Mouse (Mus musculus) urinary bladder, postnatal 4 days (tissue): Measurements from ENCODE around the gene Tmc4.
A peak's percentile ranks its signal among the peaks of the same experiment; 100 is the strongest.
"Not testable (repeated sequence)": the region's sequence is repeated elsewhere in the genome, so short reads cannot be mapped to it uniquely, and the experiment has no call there.

ENCODE experiments used
- DNase-seq, 2 experiments: peaks; one replicate each; pipeline ENCODE4 v3.0.0; 2021 to 2022; ENCODE audit warnings: low spot score in 2 of 2

Tmc4 gene

GRCm38 (mm10) chr7:3677342-3677741 is at the start of gene Tmc4:
Gene Tmc4, minus strand, starts transcription at chr7:3677553.
- no peak for DNase-seq

DNA sequence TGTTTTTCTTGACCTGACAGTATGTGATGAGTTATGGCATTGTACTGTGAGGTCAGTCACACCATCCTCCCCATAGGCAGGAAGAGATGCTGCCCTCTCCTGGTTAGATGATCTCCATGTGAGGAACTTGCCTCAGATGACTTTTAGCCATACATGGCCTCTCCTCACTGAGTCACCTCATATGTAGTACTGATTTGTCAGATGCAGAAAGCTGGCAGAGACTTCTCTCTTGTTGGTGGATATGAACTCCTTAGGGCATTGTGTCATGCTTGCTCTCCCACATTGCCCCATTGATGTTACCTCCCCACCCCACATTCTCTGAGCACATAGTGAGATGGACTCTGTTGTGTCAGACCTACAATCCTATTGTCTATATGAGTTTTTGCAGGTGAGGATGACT is 48.1 kb upstream of the Tmc4 start:
- DNase-seq = not testable (repeated sequence)

DNA sequence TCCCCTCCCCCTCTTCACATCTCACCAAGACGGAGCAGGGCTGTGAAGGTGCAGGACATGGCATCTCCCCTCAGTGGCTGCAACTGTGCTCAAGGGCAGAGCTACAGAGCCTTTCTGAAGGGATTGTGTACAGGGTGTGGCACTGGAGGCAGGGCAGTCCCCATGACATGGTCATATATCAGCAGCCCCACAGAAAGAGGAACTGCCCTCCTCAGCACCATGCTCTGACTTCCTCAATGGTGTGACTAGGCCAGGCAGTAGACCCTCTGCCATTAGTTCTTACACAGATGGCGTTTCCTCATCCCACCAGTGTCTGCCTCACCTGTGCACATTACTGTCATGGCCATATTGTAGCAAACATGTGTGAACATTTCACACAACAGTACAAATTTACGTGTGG is 42.9 kb upstream of the Tmc4 start, which contains the start of gene Pirb:
Pirb (minus strand) TSS at position 124 of the 400 bp plus-strand sequence.
- DNase-seq = not testable (repeated sequence)

GRCm38 (mm10) chr7:3715249-3715648 is 37.9 kb upstream of the Tmc4 start:
- DNase-seq = no peak

- no peak for DNase-seq
Measured at GRCm38 (mm10) chr7:3712264-3712942, 35.0 kb upstream of the Tmc4 start.

GRCm38 (mm10) chr7:3709000-3709399 is 31.6 kb upstream of the Tmc4 start:
- DNase-seq = no peak

DNA sequence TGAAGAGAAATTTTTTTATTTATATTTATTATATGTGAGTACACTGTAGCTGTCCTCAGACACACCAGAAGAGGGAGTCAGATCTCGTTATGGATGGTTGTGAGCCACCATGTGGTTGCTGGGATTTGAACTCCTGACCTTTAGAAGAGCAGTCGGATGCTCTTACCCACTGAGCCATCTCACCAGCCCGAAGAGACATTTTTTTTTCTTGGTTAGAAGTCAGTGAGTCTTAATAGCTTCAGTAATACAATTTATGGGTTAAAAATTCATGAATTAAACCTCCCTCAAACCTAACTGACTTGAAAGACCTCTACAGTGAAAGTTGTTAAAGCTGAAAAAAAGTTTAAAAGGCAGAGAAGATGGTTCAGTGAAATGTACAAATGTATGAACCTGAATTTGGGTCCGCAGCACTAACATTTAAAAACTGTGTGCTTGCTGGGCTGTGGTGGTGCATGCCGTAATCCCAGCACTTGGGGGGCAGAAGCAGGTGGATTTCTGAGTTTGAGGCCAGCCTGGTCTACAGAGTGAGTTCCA is 31.2 kb upstream of the Tmc4 start:
- not testable (repeated sequence) for DNase-seq

DNA sequence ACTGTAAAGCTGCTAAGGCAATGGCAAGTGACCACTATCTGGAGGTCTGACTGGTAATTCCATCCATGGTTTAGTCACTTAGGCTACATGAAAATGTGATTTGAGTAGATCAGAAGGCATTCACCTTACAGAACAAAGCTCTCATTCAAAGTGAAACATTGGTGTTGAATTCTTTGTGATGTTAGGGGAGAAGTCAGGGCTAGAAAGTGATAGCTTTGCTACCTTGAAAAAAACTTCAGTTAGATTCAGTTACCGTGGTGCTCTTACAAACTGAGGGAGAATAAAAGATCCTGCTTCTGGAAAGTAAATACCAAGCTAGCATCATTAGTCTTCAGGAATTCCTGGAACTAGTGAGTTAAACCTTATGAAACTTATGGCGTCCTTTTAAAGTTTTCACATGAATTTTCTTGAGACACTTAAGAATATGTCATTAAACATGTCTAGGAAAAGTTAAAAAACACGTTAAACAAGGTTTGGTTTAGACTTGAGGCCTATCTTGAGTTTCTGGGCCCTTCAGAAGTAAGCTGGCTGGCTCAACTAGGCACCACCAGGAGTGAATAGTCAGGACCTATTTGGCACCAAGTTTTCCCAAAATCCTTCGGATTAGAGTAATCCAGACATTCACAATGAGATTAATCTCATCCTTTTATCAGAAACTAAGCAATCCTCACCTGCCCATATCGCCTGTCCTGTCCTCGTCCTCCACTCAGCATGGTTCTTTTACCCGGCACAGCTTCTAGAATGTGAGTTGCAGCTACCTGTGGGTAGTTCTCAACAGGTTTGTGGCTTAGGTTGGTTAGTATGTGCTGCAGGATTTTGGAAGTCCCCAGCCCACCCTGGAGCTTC is 30.4 kb upstream of the Tmc4 start:
- DNase-seq = no peak

DNA sequence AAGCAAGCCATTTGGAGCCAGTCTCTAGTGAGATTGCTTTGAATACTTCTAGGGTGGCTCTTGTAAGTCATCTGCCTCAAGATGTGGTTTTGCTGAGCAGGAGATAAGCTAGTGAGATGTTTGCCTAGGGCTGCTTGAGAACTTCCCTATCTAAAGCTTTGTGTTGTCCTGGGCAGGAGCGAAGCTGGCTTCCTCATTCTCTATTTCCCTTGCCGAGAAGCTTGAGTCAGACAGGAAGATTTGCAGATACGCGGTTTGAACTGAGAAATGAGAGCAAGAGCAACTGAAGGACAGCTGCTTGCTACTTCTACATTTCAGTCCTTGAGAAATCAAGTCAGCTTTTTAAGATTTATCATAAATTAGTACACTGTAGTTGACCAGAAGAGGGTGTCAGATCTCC is 29.7 kb upstream of the Tmc4 start:
- DNase-seq = no peak

DNA sequence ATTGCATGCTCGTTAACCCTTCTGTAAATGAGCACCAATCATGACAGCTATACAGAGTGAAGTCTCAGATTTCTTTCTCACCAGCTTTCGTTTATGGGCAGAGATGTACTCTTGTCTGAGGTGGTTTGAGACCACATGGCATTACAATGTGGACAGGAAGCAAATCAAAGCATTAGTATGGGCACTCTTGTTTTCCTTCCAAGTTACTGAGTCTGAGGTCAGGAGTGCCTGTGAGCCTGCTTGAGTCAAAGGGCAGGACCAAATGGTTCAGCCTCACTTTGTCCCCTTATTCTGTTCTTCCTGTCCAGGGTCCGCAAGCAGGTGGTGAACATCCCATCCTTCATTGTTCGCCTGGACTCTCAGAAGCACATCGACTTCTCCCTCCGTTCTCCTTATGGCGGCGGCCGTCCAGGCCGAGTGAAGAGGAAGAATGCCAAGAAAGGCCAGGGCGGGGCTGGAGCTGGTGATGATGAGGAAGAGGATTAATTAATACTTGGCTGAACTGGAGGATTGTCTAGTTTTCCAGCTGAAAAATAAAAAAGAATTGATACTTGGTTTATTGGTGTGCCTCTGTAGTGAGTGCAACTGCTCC is 29.1 kb upstream of the Tmc4 start:
- no peak for DNase-seq

- no peak for DNase-seq
Measured at GRCm38 (mm10) chr7:3705911-3706310, 28.6 kb upstream of the Tmc4 start.

DNA sequence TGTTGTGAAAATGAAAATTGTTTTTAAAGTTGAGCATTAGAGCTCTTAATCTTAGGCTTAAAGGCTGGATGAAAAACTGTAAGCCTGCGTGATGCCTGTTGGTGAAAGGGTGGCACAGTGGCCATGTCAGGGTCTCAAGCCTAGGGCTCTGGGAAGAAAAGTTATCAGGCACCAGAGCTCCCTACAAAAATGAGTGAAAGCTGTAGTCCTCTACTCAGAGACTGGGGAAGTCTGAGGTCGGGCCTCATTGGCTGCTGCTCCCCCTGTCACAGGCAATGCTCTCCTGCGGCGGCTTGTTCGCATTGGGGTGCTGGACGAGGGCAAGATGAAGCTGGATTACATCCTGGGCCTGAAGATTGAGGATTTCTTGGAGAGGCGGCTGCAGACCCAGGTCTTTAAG is 28.1 kb upstream of the Tmc4 start:
- DNase-seq = not testable (repeated sequence)

GRCm38 (mm10) chr7:3704475-3704874 is 27.1 kb upstream of the Tmc4 start:
- no peak for DNase-seq

DNA sequence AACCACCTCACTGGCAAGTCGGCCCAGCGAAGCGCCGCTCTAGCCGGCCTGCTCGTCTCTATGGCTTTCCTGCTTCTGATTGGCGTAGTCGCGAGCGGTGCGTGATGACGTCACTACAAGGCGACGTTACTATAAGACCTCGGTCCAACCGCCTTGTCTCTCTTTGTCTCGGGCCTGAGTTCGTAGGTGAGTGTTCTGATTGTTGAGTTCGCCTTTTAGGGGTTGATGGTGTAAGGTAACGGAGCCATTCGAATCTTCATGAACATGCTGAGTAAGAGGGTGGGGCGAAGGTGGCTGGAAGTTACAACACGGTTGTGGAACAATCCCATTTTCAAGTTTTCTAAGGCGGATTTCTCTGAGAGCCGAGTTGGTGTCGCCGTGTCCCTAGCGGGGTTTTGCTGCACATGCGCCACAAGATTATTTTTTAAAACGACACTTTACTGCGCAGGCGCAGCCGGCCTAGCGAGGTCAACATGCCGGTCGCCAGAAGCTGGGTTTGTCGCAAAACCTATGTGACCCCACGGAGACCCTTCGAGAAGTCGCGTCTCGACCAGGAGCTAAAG is 26.6 kb upstream of the Tmc4 start, which contains the start of gene Rps9:
Rps9 (plus strand) TSS at position 115 of the 563 bp plus-strand sequence.
- DNase-seq = peak; percentile 92 to 97

DNA sequence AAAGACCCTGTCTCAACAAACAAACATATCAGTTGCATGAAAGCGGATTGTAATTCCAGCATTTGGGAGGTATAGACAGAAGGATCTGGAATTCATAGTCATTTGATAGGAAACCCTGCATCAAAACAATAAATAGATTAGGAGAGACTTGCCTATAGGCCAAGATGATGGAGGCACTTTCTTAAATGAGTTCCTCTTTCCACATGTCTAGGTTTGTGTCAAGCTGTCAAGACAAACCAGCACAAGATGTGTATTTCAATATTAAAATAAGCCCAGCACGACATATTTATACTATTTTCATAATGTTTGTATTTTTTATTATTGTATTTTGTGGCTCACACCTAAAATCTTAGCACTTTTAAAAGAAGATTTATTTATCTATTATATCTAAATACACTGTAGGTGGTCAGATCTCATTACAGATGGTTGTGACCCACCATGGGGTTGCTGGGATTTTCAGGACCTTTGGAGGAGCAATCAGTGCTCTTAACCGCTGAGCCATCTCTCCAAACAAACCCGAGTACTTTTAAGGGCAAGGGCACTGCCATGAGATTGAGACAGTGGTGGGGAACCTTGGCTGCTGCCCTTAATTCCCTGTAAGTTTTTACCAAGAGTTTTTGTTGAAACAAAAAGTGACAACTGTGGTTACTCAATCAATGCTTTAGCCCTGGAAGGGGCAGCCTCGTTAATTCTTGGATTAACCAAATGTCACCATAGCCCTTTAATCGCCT is 26.0 kb upstream of the Tmc4 start:
- no peak for DNase-seq

DNA sequence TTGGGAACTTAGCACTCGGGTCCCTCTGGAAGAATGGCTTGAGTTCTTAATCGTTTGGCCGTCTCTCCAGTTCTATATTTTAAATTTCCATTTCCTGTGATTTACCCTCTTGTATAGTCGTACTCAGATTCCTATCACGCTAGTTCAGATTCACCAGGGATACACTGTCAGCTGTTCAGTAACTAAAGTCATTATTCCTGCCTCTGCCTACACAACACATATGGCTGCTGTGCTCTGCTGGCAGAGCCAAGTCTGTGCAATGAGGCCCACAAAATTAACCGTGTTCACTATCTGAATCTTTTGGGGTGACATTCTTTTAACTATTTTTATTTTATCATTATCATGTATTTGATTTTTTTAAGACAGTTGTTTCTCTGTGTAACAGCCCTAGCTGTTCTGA is 21.1 kb upstream of the Tmc4 start:
- no peak for DNase-seq

GRCm38 (mm10) chr7:3694949-3695305 is 17.6 kb upstream of the Tmc4 start:
- DNase-seq = not testable (repeated sequence)

DNA sequence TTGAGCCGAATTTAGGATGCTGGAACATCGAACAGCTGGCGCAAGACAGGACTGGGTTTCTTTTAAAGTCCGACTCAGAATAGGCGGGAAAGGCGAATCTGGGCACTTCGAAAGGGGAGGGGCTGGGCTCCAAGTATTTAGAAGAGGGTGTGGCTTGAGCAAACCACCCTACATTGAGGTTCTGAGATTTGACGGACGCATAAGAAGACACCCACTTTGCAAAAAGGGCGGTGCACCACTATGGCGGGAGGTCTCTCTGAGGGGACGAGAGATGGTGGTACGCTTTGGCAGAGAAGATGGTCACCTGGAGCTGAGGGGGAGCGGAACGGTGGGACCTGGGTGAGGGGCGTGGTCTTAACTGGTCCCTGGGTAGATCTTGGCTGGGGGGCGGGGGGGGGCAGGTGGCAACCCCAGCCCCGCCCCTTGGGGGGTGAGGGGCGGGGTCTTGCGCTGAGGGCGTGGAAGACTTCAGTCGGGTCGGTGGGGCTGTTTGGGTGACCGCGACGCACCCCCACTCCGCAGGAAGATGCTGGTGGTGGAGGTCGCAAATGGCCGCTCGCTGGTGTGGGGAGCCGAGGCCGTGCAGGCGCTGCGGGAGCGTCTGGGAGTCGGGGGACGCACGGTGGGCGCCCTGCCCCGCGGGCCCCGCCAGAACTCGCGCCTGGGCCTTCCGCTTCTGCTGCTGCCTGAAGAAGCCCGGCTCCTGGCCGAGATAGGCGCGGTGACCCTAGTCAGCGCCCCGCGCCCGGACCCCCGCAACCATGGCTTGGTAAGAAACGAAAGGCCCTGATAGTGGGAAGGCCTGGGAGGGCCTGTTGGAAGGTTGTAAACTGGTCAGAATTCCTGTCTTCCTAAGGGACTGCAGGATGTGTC is 17.0 kb upstream of the Tmc4 start:
- peak; percentile 73 to 74 for DNase-seq

DNA sequence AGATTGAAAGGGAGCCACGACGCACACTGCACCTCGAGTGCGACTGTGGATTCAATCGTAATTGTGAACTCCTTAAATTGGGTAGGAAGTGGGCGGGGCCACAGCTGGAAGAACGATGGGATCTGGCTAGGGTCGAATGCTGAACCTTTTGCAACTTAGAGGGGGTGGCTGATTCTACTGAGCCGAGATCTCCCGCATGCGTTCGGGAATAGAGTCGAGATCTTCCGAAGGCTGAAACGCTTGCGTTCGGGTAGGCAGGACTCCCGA is 16.4 kb upstream of the Tmc4 start:
- DNase-seq = no peak

DNA sequence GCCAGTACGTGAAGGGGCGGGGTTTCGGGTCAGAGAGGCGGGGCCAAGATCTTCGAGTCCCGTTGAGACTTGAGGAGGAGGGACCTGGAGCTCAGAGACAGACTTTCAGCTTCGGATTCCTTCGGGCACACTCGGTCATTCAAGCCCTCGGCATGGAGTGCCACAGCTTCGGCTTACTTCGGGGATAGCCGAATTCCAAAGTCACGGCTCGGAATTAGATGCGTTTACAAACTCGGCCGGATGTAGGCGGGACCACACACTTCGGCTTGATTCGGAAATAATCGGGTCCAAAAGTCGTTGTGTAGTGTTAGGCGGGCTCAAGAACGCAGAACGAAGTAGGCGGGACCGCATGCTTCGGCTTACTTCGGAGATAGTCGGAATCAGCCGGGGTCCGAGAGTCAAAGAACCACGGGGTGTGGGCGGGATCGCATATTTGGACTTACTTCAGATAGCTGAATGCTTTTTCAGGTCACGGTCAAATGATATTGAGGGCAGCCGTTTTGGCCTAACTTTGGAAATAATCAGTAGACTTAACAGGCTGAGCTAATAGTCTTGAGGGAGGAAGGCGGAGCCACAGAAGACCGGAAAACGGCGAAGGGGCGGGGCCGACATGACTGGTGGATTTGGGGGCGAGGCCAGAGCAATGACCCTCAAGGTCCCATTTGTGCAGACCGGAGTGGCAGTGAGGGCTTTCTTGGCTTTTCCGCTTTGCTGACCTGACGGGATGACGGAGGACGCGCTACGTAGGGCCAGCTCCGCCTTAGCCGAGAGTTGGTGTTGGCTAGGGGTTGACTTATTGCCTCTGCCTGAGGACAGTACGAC is 15.8 kb upstream of the Tmc4 start, which contains the start of gene Mboat7:
Mboat7 (minus strand) TSS at position 537 of the 822 bp plus-strand sequence.
- peak; percentile 95 for DNase-seq
